Mouse (Mus musculus) spleen, adult 2 months (tissue): ENCODE data around the gene Macrod2. TPM values are rescaled to one million over a fixed set of nuclear protein-coding genes. Genes with fewer than 3 reads are reported as not detected.

Experiments
- DNase-seq, 2 experiments: peaks; one replicate each; pipeline versions ENCODE4 v3.0.0 to v3.0.0-alpha.2; 2012 to 2021; ENCODE audit warnings: low spot score in 2 of 2, low read depth in 1 of 2
- H3K27ac ChIP-seq: fragments of 200-500 bp; 2 replicates; pipeline ENCODE4 v1.5.1; 2012; ENCODE audit warnings: low read length, inconsistent platforms; ENCODE audit not compliant: insufficient read depth
- H3K27me3 ChIP-seq: fragments of 200-500 bp; 2 replicates; pipeline ENCODE4 v1.6.1; 2012; ENCODE audit warnings: mild to moderate bottlenecking, moderate library complexity, low read length, inconsistent platforms; ENCODE audit not compliant: control insufficient read depth, insufficient read depth
- H3K36me3 ChIP-seq: fragments of 200-500 bp; 2 replicates; pipeline ENCODE4 v1.6.1; 2012; ENCODE audit warnings: mild to moderate bottlenecking, low read length, inconsistent platforms; ENCODE audit not compliant: control insufficient read depth, insufficient read depth
- H3K4me1 ChIP-seq: fragments of 200-500 bp; 2 replicates; pipeline ENCODE4 v1.6.1; 2011; ENCODE audit warnings: inconsistent platforms; ENCODE audit not compliant: control insufficient read depth, insufficient read depth, insufficient read length
- H3K4me3 ChIP-seq: fragments of 200-500 bp; 2 replicates; pipeline ENCODE4 v1.5.1; 2011; ENCODE audit warnings: mild to moderate bottlenecking, inconsistent platforms; ENCODE audit not compliant: insufficient read depth, insufficient read length; ENCODE audit errors: extremely low read depth
- CTCF ChIP-seq: fragments of 200-500 bp; IDR thresholded peaks from 2 replicates; pipeline ENCODE4 v1.5.1; 2011; ENCODE audit warnings: mild to moderate bottlenecking, inconsistent platforms; ENCODE audit not compliant: insufficient read depth, insufficient read length, insufficient replicate concordance; ENCODE audit errors: extremely low read depth
- POLR2A ChIP-seq: fragments of 200-500 bp; IDR thresholded peaks from 2 replicates; pipeline ENCODE4 v1.6.1; 2011; ENCODE audit warnings: low read depth, low read length, inconsistent platforms
- WGBS: fragments of 180-500 bp; shearing (Covaris S2); methylation state at CpG from one replicate; pipeline ENCODE4 v1.1.7; 2018; 5-methylcytosine and 5-hydroxymethylcytosine counted together
- polyA plus RNA-seq: library from polyadenylated mRNA; depleted of rRNA; stranded (reverse); fragments of >200 nt; gene quantifications from 2 replicates; pipeline ENCODE4 v1.2.3, GENCODE M21; 2012

The Macrod2 gene
- polyA plus RNA-seq, 1 experiment, result 2.2 TPM

DNA sequence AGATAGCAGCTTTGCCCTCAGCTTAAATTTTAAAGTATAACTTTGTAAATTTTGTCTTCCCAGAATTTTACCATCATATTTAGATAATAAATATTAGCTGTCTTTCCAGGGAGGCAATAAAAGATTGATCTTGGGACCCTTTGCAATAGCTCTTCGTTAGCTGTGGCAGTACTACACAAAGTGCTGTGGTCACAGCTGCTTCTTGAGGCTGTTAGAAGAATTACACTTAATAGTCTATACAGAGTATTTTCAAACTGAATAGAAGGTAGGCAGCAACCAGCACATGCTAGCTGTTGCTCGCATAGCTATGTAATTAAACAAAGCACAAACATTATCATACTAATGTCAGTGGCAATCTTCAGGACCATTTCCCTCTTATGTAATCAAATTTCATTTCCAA is 1856.4 kb downstream of the Macrod2 start:
- Histone ChIP-seq H3K4me3 (no peak overlapping the region), H3K27me3 (no peaks in the 10 kb centered on the region), H3K36me3 (no peaks in the 10 kb centered on the region), H3K27ac (no peak overlapping the region), H3K4me1 (no peaks in the 10 kb centered on the region)
- WGBS, result 72% methylated on average over 2 of the region's 2 CpGs
- DNase-seq, result no peak
- TF ChIP-seq CTCF (no peak), POLR2A (no peak)

DNA sequence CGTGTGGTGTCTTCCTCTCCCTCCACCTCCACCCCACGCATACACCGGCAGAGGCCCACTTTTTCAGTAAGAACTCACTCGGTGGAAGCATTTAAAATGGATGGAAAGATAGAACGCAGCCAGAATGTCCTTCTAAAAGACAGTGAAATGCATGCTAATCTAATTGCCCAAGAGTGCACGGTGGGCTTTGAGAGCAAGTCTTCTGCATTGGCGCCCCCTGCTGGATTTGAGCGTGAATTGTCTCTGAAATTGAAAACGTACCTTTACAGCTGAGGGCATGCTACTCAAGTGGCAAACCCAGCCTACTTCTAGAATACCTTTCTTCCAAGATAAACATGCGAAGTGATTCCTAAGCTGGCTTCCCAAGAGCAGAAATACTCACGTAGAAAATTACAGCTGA is 1858.8 kb downstream of the Macrod2 start:
- no peak for DNase-seq
- whole genome bisulfite sequencing, result 26% methylated on average over 11 of the region's 11 CpGs

DNA sequence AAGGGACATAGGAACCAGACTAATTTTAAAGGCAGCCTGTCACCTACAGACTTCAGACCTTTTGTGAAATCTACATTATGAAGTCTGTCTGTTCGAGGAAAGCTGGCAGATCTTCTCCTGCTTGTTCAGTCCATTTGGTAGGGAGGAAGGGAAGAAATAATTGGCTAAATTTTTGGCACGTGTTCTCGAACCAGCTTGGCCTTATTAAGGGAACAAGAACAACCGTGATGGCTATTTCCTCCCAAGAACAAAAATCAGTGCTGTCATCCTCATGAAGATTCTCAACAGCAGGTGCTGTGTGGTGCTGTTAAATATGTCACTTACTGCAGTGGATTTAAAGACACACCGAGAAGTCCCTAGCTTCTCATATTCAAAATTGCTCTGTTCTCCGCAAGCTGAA is 1859.5 kb downstream of the Macrod2 start:
- H3K27me3 ChIP-seq, result no peaks in the 10 kb centered on the region
- no peaks in the 10 kb centered on the region for H3K4me1 ChIP-seq
- no peak overlapping the region for H3K27ac ChIP-seq
- no peaks in the 10 kb centered on the region for H3K36me3 ChIP-seq
- WGBS, result 82% methylated on average over 6 of the region's 6 CpGs
- TF ChIP-seq CTCF (no peak), POLR2A (no peak)
- no peak overlapping the region for H3K4me3 ChIP-seq
- no peak for DNase-seq

More for the DNA sequence above, 1858.8 kb downstream of the Macrod2 start:
- Histone ChIP-seq H3K27ac (no peak overlapping the region), H3K27me3 (no peaks in the 10 kb centered on the region), H3K4me3 (no peak overlapping the region), H3K4me1 (no peaks in the 10 kb centered on the region), H3K36me3 (no peaks in the 10 kb centered on the region)
- no peak for TF ChIP-seq POLR2A

GRCm38 (mm10) chr2:142257501-142257900 is 1862.4 kb downstream of the Macrod2 start:
- H3K27me3 ChIP-seq, result no peaks in the 10 kb centered on the region
- 90% methylated on average over 1 of the region's 1 CpGs for WGBS
- no peak for TF ChIP-seq POLR2A
- no peak for TF ChIP-seq CTCF
- no peak for DNase-seq
- no peak overlapping the region for H3K4me3 ChIP-seq
- no peaks in the 10 kb centered on the region for H3K4me1 ChIP-seq
- H3K27ac ChIP-seq, result no peak overlapping the region
- no peaks in the 10 kb centered on the region for H3K36me3 ChIP-seq

GRCm38 (mm10) chr2:142261046-142261445 is 1865.9 kb downstream of the Macrod2 start:
- Histone ChIP-seq H3K4me1 (no peaks in the 10 kb centered on the region), H3K4me3 (no peak overlapping the region), H3K36me3 (no peaks in the 10 kb centered on the region), H3K27me3 (no peaks in the 10 kb centered on the region), H3K27ac (no peak overlapping the region)
- DNase-seq, result no peak
- WGBS, result 89% methylated on average over 6 of the region's 6 CpGs
- TF ChIP-seq CTCF (no peak), POLR2A (no peak)

- no peak overlapping the region for H3K4me3 ChIP-seq
- H3K27ac ChIP-seq, result no peak overlapping the region
- DNase-seq, result no peak
- H3K36me3 ChIP-seq, result no peaks in the 10 kb centered on the region
- H3K27me3 ChIP-seq, result no peaks in the 10 kb centered on the region
- 85% methylated on average over 2 of the region's 2 CpGs for WGBS
- no peaks in the 10 kb centered on the region for H3K4me1 ChIP-seq
- no peak for TF ChIP-seq POLR2A
- no peak for TF ChIP-seq CTCF
Measured at GRCm38 (mm10) chr2:142264697-142265096, 1869.6 kb downstream of the Macrod2 start.

GRCm38 (mm10) chr2:142267836-142268235 is 1872.7 kb downstream of the Macrod2 start:
- Histone ChIP-seq H3K27me3 (no peaks in the 10 kb centered on the region), H3K4me1 (no peaks in the 10 kb centered on the region), H3K4me3 (no peak overlapping the region), H3K36me3 (no peaks in the 10 kb centered on the region), H3K27ac (no peak overlapping the region)
- 87% methylated on average over 2 of the region's 2 CpGs for WGBS
- TF ChIP-seq CTCF (no peak), POLR2A (no peak)
- no peak for DNase-seq
